Mouse (Mus musculus): Measurements from ENCODE around the gene Igf1.

Gene Igf1

DNA sequence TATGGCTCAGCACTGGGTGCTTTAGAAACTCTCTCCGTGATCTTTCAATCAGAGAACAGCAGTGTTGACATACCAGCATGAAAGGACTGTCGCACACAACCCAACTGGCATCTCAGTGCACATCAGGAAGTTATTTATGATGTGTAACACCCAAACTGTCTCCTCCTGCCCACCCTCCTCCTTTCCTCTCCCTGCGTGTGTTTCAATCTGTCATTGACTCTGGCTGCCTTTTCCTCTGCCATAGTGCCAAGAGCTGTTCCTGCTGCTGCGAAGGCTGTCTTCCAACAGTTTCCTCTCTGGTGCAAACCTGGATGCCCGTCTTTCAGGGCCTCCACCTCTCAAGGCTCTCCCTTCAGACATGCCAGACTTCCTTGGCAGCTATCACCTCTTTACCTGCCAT is 46.3 kb downstream of the Igf1 start:
- no peak for DNase-seq

DNA sequence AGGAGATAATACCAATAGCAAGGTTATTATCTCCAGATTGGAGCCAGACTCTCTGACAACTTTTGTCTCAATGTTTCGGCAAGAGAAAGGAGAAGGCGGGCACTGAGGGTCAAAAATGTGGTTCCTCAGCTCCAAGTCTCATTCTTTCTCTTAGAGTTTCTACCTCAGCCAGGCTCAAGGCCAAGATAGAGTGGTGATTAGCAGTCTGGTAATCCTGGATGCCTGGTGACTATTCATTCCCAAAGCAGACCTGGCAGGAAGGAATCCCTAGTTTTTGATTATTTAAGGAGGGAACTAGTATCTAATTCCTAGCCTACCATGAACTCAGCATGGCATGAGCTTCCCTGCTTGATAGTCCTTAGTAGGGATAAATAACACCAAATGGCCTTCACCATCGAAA is 47.0 kb downstream of the Igf1 start:
- no peak for DNase-seq

DNA sequence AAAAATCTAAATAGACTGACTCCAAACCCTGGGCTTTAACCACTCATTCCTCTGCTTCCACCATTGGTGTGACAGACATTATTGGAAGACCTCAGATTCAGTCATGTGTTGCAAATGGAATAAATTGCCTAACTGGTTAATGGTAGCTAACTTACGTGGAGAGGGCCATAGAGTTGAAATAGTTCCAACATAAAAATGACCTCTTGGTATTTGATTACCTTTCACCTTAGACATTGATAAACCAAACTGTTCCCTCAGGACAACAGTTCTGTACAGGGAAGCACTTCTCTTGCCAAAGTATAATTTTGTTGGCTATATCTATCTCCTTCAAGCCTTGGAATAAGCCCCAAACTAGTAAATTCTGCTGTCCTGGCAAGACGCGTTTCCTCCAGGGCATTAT is 48.1 kb downstream of the Igf1 start:
- no peak for DNase-seq

DNA sequence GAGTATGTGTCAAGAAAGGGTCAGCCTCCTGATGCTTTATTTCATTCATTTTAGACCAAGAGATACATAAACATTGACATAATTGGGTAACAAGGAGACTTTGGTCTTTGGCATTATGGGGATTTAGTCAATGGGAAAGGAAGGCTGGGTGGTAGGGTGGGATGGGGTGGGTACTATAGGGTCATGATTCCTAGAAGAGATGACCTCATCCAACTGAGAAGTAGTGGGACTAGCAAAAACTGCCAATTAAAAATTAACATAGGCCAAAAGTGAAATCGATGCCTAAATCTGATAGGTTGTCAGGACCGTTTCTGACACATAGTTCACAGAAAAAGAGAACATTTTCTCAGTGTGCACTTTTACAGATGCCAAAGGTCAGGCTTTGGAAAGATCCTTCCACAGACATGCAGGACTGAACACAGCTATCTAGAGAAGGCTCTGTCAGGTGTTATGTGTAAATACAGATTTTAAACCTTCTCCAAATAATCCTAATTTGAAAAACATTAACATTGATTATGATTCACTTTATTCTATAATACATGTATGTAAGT is 48.8 kb downstream of the Igf1 start:
- DNase-seq = no peak

DNA sequence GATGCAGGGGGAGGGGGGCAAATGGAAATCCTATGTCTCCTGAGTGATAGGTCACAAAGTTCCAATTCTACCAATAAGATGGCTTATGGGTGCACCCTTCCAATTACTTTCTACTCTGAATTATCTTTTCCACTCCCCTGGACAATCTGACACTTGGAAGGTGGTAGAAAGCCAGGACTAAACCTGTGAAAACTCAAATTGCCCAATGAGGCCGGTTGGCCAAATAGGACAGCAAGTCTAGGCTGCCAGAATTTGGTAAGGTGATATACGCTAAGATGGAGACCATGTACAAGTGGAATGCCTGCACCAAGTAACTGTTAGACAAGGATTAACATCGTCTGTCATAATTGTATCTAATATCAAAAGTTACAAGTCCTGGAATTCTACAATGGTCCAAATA is 55.8 kb downstream of the Igf1 start:
- DNase-seq = no peak

DNA sequence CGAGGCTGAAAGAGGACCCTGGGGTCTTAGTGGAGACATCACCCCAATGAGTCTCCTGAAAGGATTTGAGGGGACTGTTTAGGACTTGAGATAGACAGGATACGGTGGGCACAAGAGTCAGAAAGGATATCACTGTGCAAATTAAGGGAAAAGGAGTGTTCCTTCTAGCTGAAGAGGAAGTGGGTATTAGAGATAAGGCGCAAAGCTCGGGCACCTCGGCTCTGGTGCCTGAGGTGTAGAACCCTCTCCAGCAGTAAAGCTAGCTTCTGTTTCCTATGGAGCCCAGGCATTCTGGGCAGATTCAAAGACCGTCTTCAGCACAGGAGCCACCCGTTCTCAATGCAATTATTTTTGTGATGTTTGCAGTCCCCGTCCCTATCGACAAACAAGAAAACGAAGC is 56.9 kb downstream of the Igf1 start:
- DNase-seq = no peak

DNA sequence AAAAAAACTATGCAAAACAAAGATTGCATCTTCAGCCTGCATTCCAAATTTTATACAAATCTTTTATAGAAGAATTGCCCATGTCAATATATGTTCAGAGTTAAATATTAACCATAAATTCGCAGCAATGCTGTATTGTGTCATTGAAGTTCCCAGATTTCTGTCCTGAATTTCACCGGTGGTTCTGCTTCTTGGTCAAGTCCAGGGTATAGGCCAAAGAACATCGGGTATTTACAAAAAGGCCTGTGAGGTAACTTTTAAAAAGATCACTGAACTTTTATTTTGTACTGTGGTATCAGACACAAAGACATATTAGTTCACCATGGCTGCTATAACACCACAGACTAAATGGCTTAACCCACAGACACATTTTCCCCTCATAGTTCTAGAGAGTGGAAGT is 57.7 kb downstream of the Igf1 start:
- no peak for DNase-seq

DNA sequence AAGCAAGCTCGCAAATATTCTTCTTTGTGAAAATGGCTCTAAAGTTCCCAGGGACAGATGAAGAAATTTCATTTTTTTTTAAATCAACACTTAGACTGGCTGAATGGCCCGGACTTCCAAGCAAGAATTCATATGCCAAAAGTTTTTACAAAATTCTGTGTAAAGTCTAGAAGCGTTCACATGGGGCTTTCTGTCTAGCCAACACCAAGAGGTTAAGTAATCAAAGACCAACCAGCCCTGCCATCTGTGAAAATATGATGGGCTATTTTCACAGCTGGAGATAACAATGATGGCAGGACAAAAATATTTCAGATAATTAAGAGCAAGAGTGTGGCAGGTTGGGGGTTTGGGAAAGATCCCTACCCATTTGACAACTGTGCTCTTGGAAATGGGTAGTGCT is 64.2 kb downstream of the Igf1 start:
- no peak for DNase-seq

DNA sequence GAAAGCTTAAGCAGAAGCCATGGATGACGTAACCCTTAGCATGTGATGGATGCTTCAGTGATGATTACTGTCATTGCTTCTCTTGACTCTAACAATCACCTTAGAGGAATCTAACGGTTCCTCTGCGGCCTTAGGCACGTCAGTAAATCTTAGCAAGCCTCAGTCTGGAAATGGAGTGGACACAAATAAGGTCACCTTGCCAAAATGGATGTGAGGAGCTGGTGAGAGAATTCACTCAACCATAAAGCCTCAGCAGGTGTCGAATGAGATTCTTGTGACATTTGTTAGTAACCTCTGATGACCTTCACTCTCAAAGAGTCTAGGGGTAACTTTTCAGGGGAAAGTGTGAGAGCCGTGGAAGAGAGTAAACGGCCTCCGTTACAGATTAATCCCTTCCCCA is 68.5 kb downstream of the Igf1 start:
- DNase-seq = no peak

DNA sequence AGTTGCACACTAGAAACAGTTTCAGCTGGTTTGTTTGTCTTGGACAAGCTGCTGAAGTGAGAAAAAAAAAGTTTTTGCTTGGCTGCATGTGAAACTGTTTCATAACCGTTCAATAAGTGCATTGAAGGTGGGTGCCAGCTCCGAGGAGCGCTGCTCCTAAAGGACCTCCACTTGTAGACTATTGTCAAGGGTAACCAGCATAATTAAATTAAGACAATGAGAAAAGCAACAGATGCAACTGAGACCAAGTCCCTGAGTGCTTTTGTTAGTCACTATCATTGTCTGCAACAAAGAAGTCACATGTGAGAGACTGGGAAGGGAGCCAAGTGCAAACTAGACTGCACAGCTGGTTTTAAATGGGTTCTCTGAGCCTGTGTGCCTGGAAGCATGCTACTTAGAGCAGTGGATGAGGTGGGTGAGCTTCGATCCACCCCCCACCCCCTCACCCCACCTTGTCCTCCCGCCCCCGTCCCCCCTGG is 69.1 kb downstream of the Igf1 start:
- DNase-seq = peak in 1 of 2 experiments; percentile 9

DNA sequence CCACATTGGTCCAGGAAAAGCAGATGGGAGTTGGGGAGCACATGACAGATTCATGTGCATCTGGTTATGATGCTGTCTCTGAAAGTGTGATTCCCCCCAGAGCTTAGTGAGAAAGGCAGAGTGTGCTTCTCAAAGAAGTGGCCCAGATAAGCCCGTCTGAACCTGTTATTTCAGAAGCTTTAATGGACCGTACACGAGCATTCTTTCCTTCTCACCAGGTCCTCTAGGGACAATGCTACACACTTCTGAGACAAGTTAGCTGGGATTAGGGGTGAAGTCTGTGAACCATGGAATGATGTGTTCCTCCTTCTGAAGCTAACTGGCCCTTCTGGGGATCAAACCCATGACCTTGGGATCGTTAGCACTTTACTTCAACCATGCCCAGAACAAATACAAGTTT is 90.1 kb downstream of the Igf1 start:
- DNase-seq = no peak

DNA sequence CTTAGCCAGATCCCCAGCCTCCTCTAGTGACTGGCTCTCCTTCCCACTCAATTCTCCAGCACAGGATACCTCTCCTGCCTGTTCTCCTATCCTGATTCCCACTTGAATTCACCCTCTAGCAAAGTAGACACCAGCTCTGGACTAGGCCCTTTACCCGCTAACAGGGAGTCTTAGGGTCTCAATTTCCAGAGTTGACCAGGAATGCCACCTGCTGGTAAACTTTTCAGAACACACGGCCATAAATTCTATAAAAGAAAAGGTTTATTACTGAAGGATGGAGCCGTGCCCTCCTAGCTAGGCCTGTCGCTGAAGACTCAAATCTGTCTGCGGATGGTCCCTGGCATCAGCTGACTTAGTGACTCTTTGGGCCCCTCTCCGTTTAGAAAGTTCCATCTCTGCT is 113.5 kb downstream of the Igf1 start:
- DNase-seq = no peak

DNA sequence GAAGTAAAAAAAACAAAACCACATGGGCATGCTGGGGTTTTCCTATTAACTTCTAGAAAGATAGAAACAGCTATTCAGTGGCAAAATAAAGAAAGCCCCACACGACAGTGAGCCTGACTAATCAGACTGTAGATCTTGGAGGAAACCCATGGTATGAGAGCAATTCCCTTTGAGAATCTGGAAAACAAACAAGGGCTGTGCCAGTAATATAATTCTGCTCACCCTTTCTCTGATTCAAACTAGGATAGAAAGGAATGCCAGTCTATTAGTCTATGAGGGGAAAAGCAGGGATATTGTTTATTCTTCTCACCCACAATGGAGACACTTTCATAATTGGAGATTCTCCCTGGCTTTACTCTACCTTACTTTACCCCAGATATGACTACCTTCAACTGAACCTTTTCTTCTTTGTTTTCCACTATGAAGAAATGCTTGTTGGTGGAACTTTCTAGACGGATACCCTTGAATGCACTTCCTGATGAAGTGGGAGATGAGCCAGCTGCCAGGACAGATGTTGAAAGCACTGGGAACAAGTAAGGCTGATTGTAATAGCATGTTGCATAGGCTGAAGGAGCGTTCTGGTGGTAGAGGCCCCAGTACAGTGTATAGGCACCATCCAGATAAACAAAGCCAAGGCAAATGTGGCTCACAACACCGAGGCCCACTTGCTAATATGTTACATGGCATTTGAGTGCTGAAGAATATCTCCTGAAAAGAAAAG is 116.0 kb downstream of the Igf1 start:
- DNase-seq = no peak

GRCm38 (mm10) chr10:87985375-87985774 is 127.3 kb downstream of the Igf1 start:
- DNase-seq = no peak

DNA sequence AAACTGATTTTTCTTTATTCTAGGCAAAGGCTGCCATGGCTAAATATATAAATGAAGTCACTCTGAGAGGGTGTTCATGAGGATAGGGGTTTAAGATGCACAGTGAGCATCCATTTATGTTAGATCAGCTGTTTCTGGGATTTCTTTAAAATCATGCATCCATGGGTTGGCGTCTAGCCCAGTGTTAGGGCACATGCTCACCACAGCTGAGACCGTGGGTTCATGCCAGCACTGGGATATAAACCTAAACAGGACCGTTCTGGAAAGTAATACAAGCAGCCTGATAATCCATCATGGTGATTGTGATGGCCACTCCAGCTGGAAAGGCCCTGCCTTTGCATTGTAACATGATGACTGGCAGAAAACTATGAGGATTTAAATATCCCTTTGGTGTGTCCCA is 128.1 kb downstream of the Igf1 start:
- no peak for DNase-seq

Data from cerebellum, postnatal 25 days (tissue).